In genomic region chr11:35833270-35833669, GRCm38 (mm10) we compare ENCODE assay signal across 9 mouse cellular contexts. TPM values are rescaled to one million over a fixed set of nuclear protein-coding genes. Genes with fewer than 3 reads are reported as not detected.
A peak's percentile ranks its signal among the peaks of the same experiment; 100 is the strongest.
DNase-seq lines count a peak whose midpoint lies in the region; ATAC-seq and TF ChIP-seq lines count a peak whose summit lies in the region.
"Had no signal": no experiment of that assay in that cellular context is flagged by ENCODE, and none has a peak within 500 bp of the region (broad histone marks: within the 10 kb centered on the region; RNA-seq: fewer than 3 reads in every experiment).

No protein-coding gene starts in this region.

- no peak for ATAC-seq in heart, embryonic 15.5 days (replicated peaks; ENCODE audit: insufficient number of reproducible peaks, insufficient read depth, low FRiP score, low read depth)
- ATAC-seq in G1E (ENCODE audit: extremely low read depth, insufficient number of reproducible peaks, low FRiP score, poor library complexity, severe bottlenecking), result no peak
- ATAC-seq in hindbrain, embryonic 12.5 days (ENCODE audit: low FRiP score), result no peak

- H3K36me3 ChIP-seq in heart, embryonic 15.5 days, result peaks cover 23% of the 10 kb centered on the region
- H3K36me3 ChIP-seq in G1E (replicated peaks), result peaks cover 48% of the 10 kb centered on the region
- peaks cover 37% of the 10 kb centered on the region for H3K36me3 ChIP-seq in hindbrain, embryonic 12.5 days
- H3K36me3 ChIP-seq in midbrain, embryonic 10.5 days, result peaks cover 52% of the 10 kb centered on the region

- no peak overlapping the region for H3K27ac ChIP-seq in heart, embryonic 15.5 days
- H3K27ac ChIP-seq in hindbrain, embryonic 12.5 days, result no peak overlapping the region
- no peak overlapping the region for H3K27ac ChIP-seq in midbrain, embryonic 10.5 days (replicated peaks)

- H3K4me2 ChIP-seq in heart, embryonic 15.5 days, result peak overlapping the region; percentile 63
- peak overlapping the region; percentile 80 for H3K4me2 ChIP-seq in hindbrain, embryonic 12.5 days (replicated peaks)

- 73% methylated on average over 6 of the region's 6 CpGs for WGBS in heart, embryonic 15.5 days
- 91% methylated on average over 6 of the region's 6 CpGs for WGBS in hindbrain, embryonic 12.5 days
- WGBS in midbrain, embryonic 10.5 days, result 88% methylated on average over 6 of the region's 6 CpGs

- TF ChIP-seq CTCF in G1E (IDR thresholded peaks at IDR 0.05; ENCODE audit: low read depth, low read length), result no peak

- intact Hi-C loops in heart, postnatal 14 days (cut with DNase I), result loop anchor here (5.0 kb wide), 1 partner anchor 61 kb away; no protein-coding TSS in a partner anchor
- intact Hi-C loops in left cerebral cortex, postnatal 25 days (cut with DNase I), result loop anchor here (5.0 kb wide), 1 partner anchor 61 kb away; no protein-coding TSS in a partner anchor

- no peaks in the 10 kb centered on the region for H3K27me3 ChIP-seq in heart, embryonic 15.5 days
- H3K27me3 ChIP-seq in G1E (ENCODE audit: insufficient read depth, low read length), result no peaks in the 10 kb centered on the region
- H3K27me3 ChIP-seq in hindbrain, embryonic 12.5 days, result no peaks in the 10 kb centered on the region
- no peaks in the 10 kb centered on the region for H3K27me3 ChIP-seq in midbrain, embryonic 10.5 days (ENCODE audit: low read depth, poor library complexity, severe bottlenecking)

- peak overlapping the region; percentile 71 for H3K9ac ChIP-seq in heart, embryonic 15.5 days
- H3K9ac ChIP-seq in hindbrain, embryonic 12.5 days, result peak overlapping the region; percentile 86

- no peak for DNase-seq in heart, postnatal 14 days
- peak; percentile 6 for DNase-seq in G1E (ENCODE audit: low spot score)
- no peak for DNase-seq in midbrain, embryonic 10.5 days (ENCODE audit: low spot score)
- no peak for DNase-seq in adrenal gland, adult (ENCODE audit: inconsistent age in 2 of 2, low spot score in 1 of 2)
- no peak for DNase-seq in left cerebral cortex, postnatal 25 days (ENCODE audit: low spot score in 2 of 2)
- DNase-seq in T-cell, adult 2 months (ENCODE audit: low spot score), result no peak
- DNase-seq: thymus, postnatal 36 days had no signal

- no peaks in the 10 kb centered on the region for H3K9me3 ChIP-seq in heart, embryonic 15.5 days (replicated peaks)
- H3K9me3 ChIP-seq in G1E (replicated peaks), result no peaks in the 10 kb centered on the region
- no peaks in the 10 kb centered on the region for H3K9me3 ChIP-seq in hindbrain, embryonic 12.5 days (replicated peaks)
- no peaks in the 10 kb centered on the region for H3K9me3 ChIP-seq in midbrain, embryonic 10.5 days (replicated peaks)

- peak overlapping the region; percentile 80 for H3K4me3 ChIP-seq in heart, embryonic 15.5 days
- H3K4me3 ChIP-seq in G1E (ENCODE audit: low read depth, low read length), result peak overlapping the region; percentile 95
- peak overlapping the region; percentile 89 for H3K4me3 ChIP-seq in hindbrain, embryonic 12.5 days
- peak overlapping the region; percentile 85 for H3K4me3 ChIP-seq in midbrain, embryonic 10.5 days

- peaks cover 19% of the 10 kb centered on the region for H3K4me1 ChIP-seq in heart, embryonic 15.5 days (replicated peaks)
- H3K4me1 ChIP-seq in G1E (ENCODE audit: insufficient read depth, low read depth, low read length), result peaks cover 54% of the 10 kb centered on the region
- H3K4me1 ChIP-seq in hindbrain, embryonic 12.5 days, result peaks cover 11% of the 10 kb centered on the region
- peaks cover 23% of the 10 kb centered on the region for H3K4me1 ChIP-seq in midbrain, embryonic 10.5 days

RNA-seq across cellular contexts. Expression of gene Rars, which starts 1.0 kb away (rescaled TPM):
- 53.4 and 60.2 TPM in 2 replicates for polyA plus RNA-seq in heart, embryonic 15.5 days (2015; fragmentation: Nextera tagmentation; extraction: Ambion mirVana)
- total RNA-seq in heart, postnatal 14 days (2021), result 10 to 100 TPM; 32.1 to 34.5 TPM
- total RNA-seq in G1E (2014; fragmentation: Nextera tagmentation) (150 and 161 TPM in 2 replicates), G1E (2017) (129 and 150 TPM in 2 replicates)
- polyA plus RNA-seq in G1E (2012), result 7.4 and 9.5 TPM in 2 replicates
- polyA plus RNA-seq in hindbrain, embryonic 12.5 days (2016; fragmentation: Nextera tagmentation; extraction: Ambion mirVana), result 78.5 and 79.4 TPM in 2 replicates
- polyA plus RNA-seq in midbrain, embryonic 10.5 days (2016; fragmentation: Nextera tagmentation; extraction: Ambion mirVana), result 105 and 118 TPM in 2 replicates
- total RNA-seq in left cerebral cortex, postnatal 25 days (2021), result 10 to 100 TPM; 44.3 to 45.0 TPM

RNA-seq across cellular contexts. Expression of gene Fbll1, which starts 34.6 kb away (rescaled TPM):
- 0.18 TPM in 1 of 2 replicates, not detected in the other for polyA plus RNA-seq in heart, embryonic 15.5 days (2015; fragmentation: Nextera tagmentation; extraction: Ambion mirVana)
- not detected for total RNA-seq in heart, postnatal 14 days (2021)
- total RNA-seq in G1E (2014; fragmentation: Nextera tagmentation), result not detected in 2 replicates
- total RNA-seq in G1E (2017), result 0.11 TPM in 1 of 2 replicates, not detected in the other
- polyA plus RNA-seq in G1E (2012), result not detected in 2 replicates
- polyA plus RNA-seq in hindbrain, embryonic 12.5 days (2016; fragmentation: Nextera tagmentation; extraction: Ambion mirVana), result 13.1 and 15.3 TPM in 2 replicates
- 0.44 and 0.92 TPM in 2 replicates for polyA plus RNA-seq in midbrain, embryonic 10.5 days (2016; fragmentation: Nextera tagmentation; extraction: Ambion mirVana)
- total RNA-seq in left cerebral cortex, postnatal 25 days (2021), result 10 to 100 TPM; 42.0 to 45.3 TPM
